Mouse (Mus musculus) olfactory bulb, adult 2 months (tissue): ENCODE data around the gene Trim72.

ENCODE experiments used
- CTCF ChIP-seq: fragments of 200-500 bp; IDR thresholded peaks from 2 replicates; pipeline ENCODE4 v1.5.1; 2012; ENCODE audit warnings: low read depth, mild to moderate bottlenecking, low read length, moderate library complexity; ENCODE audit not compliant: insufficient read depth
- POLR2A ChIP-seq: fragments of 200-500 bp; IDR thresholded peaks from 2 replicates; pipeline ENCODE4 v1.6.1; 2012; ENCODE audit warnings: mild to moderate bottlenecking, low read depth, low read length, moderate library complexity; ENCODE audit not compliant: insufficient read depth

- no peak for TF ChIP-seq CTCF
- TF ChIP-seq POLR2A, result no peak
Observed at GRCm38 (mm10) chr7:128053061-128053460, 49.3 kb downstream of the Trim72 start.
